Mouse (Mus musculus): ENCODE data around the gene Peg10.
"Not testable (repeated sequence)": the region's sequence is repeated elsewhere in the genome, so short reads cannot be mapped to it uniquely, and the experiment has no call there.

Gene Peg10

DNA sequence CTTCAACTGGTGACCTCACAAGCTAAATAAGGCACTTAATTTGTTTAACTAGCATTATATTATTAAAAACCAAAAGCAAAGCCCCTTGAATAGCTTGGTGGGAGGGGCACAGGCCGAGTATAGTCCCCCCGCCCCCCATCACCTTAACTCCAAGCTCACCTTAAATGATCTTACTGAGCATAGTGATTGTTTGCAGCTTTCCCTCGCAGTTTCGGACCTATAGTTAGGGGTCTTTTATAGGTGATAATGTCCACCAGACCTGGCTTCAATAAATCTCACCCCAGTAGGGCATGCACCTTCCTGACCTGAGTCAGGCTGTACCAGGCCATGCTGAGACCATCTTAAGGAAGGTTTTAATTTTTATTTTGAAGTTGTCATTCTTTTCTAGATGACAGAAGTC is 4.2 kb downstream of the Peg10 start:
- DNase-seq = no peak

DNA sequence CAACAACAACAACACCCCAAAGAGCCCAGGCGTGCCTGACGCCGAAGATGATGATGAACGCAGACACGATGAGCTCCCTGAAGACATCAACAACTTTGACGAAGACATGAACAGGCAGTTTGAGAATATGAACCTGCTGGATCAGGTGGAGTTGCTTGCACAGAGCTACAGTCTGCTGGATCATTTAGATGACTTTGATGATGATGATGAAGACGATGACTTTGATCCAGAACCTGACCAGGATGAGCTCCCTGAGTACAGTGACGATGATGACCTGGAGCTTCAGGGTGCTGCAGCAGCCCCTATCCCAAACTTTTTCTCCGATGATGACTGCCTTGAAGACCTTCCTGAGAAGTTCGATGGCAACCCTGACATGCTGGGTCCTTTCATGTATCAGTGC is 7.2 kb downstream of the Peg10 start:
- no peak for DNase-seq

DNA sequence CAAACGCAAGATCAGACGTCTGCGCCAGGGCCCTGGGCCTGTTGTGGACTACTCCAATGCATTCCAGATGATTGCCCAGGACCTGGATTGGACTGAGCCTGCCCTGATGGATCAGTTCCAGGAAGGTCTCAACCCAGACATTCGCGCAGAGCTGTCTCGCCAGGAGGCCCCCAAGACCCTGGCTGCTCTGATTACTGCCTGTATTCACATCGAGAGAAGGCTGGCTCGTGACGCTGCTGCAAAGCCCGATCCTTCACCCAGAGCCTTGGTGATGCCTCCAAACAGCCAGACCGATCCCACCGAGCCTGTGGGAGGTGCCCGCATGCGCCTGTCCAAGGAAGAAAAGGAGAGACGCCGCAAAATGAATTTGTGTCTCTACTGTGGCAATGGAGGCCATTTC is 7.8 kb downstream of the Peg10 start:
- DNase-seq = no peak

DNA sequence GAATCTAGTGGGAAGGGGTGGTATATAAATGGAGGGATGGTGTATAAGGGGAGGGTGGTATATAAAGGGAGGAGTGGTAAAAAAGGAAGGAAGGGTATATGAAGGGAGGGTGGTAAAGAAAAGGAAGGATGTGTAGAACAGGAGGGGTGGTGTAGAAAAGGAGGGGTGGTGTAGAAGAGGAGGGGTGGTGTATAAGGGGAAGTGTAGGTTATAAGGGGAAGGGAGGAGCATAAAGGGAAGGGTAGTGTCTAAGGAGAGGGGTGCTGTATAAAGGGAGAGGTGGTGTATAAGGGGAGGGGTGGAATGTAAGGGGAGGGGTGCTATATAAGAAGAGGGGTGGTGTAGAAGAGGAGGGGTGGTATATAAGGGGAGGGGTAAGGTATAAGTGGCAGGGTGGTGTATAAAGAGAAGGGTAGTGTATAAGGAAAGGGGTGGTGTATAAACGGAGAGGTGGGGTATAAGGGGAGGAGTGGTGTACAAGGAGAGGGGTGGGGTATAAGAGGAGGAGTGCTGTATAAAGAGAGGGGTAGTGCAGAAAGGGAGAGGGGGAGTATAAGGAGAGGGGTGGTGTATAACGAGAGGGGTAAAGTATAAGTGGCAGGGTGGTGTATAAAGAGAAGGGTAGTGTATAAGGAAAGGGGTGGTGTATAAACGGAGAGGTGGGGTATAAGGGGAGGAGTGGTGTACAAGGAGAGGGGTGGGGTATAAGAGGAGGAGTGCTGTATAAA is 14.5 kb downstream of the Peg10 start:
- not testable (repeated sequence) for DNase-seq

DNA sequence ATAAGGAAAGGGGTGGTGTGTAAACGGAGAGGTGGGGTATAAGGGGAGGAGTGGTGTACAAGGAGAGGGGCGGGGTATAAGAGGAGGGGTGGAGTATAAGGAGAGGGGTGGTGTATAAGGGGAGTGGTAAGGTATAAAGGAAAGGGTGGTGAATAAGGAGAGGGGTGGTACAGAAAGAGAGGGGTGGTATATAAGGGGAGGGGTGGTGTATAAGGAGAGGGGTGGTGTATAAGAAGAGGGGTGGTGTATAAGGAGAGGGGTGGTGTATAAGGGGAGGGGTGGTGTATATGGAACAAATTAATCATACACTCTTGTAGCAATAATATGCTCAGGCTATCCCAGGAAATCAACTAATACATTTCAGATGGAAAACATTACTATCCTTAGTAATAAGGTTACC is 15.1 kb downstream of the Peg10 start:
- DNase-seq = no peak

DNA sequence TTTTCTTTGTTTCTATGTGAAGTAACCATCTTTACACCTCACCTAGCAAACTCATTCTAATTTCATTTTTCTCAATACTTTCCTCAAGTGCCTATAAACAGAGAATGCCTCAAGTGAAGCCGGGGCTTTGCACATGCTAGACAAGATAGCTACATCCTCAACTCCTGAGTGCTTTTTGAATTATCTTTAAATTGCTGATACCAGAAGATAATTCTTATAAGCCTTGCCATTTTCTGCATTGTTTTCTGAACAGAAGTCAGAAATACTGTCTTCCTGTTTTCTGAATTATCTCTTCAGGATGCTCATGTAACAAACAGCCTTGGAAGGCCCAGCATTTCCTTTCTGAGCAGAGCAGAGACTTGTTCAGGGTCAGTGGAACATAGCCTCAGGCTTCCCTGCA is 49.2 kb downstream of the Peg10 start:
- DNase-seq = no peak

DNA sequence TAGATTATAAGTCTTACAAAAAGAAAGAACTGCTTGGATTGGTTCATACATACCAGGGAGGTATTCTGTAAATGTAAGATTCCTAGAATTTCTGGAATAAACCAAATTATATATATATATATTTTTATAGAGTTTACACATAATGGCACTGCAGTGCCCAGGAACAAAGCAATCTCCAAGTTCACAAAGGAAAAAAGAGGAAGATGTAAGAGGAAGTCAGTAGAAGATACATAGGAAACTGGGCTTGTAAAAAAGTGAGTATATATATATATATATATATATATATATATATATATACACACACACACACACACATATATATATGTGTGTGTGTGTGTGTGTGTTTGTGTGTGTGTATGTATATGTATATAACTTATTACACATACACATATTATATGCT is 50.2 kb downstream of the Peg10 start:
- DNase-seq = not testable (repeated sequence)

DNA sequence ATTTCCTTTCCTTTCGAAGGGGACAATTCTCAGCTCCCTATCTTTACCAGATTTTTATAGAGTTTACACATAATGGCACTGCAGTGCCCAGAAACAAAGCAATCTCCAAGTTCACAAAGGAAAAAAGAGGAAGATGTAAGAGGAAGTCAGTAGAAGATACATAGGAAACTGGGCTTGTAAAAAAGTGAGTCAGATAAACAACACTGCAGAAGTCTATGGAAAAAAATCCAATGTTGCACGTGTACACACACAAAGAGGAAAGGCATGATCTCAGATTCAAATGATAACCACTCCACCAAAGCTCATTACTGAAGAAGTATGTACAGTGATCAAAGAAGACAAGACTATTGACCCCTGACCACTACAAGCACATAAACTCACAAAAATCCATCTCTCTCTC is 51.3 kb downstream of the Peg10 start:
- DNase-seq = no peak

DNA sequence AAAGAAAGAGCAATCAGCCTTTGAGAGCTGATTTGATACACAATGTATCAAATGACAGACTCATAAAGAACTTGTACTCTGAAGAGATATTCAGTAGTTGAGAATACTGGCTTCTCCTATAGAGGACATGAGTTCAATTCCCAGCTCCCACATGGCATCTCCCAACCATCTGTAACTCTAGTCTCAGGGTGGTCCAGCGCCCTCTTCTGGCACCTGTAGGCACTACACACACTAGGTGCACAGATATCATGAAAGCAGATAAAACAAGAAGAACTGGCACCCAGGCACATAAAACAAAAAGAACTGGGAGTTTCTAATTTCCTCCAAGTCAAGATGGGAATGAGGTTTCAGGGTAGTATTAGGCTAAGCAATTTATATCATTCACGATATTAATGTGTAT is 52.3 kb downstream of the Peg10 start:
- DNase-seq = no peak

DNA sequence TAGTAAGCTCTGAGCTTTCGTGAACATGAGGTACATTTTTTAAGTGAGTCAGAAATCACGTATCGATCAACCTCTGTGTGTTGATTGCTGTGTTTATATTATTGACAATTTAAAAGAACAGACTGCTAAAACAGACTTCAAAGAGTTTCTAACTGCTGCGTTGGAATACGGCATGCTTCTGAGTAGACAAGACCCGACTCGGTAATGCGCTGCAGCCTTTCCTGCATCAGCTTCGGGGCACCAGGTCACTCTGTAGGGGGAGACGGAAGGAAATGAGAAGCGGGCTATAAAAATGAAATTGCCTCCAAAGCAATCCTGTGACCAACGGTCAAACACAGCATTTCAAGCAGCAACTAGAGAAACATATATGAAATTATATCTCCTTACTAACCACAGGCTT is 59.9 kb downstream of the Peg10 start:
- no peak for DNase-seq

All from kidney, adult 11 months (tissue).